Mouse (Mus musculus) neural tube, embryonic 15.5 days (tissue): ENCODE results near the gene Lgals12. TPM values are rescaled to one million over a fixed set of nuclear protein-coding genes. Genes with fewer than 3 reads are reported as not detected.

ENCODE experiments used
- ATAC-seq: fragments of 200-750 bp; cut with Nextera tagmentation; 2 replicates; pipeline ENCODE4 v1.8.0; 2017; ENCODE audit warnings: mild to moderate bottlenecking, moderate TSS enrichment, moderate library complexity; ENCODE audit not compliant: low FRiP score
- H3K27ac ChIP-seq: fragments of 300-500 bp; sonication (generic); replicated peaks from 2 replicates; pipeline ENCODE4 v1.5.1; 2015; ENCODE audit warnings: mild to moderate bottlenecking, inconsistent platforms
- H3K27me3 ChIP-seq: fragments of 300-500 bp; sonication (generic); replicated peaks from 2 replicates; pipeline ENCODE4 v1.6.1; 2015; ENCODE audit warnings: inconsistent platforms
- H3K36me3 ChIP-seq: fragments of 300-500 bp; sonication (generic); 2 replicates; pipeline ENCODE4 v1.6.1; 2015; ENCODE audit warnings: inconsistent platforms
- H3K4me1 ChIP-seq: fragments of 300-500 bp; sonication (generic); 2 replicates; pipeline ENCODE4 v1.6.1; 2015; ENCODE audit warnings: inconsistent platforms
- H3K4me2 ChIP-seq: fragments of 300-500 bp; sonication (generic); 2 replicates; pipeline ENCODE4 v1.6.1; 2015; ENCODE audit warnings: inconsistent platforms, mild to moderate bottlenecking, moderate library complexity
- H3K4me3 ChIP-seq: fragments of 300-500 bp; sonication (generic); replicated peaks from 2 replicates; pipeline ENCODE4 v1.5.1; 2015; ENCODE audit warnings: mild to moderate bottlenecking, inconsistent platforms
- H3K9ac ChIP-seq: fragments of 300-500 bp; sonication (generic); replicated peaks from 2 replicates; pipeline ENCODE4 v1.6.1; 2015; ENCODE audit warnings: mild to moderate bottlenecking, inconsistent platforms
- H3K9me3 ChIP-seq: fragments of 300-500 bp; sonication (generic); replicated peaks from 2 replicates; pipeline ENCODE4 v1.6.1; 2016; ENCODE audit warnings: inconsistent platforms
- WGBS: fragments of 180-500 bp; shearing (Covaris S2); methylation state at CpG from one replicate; pipeline ENCODE4 v1.1.7; 2015; ENCODE audit warnings: mixed read lengths; 5-methylcytosine and 5-hydroxymethylcytosine counted together
- polyA plus RNA-seq: library from polyadenylated mRNA; unstranded; fragments of >200 nt; fragmentation: Nextera tagmentation; extraction: Ambion mirVana; gene quantifications from 2 replicates; pipeline ENCODE4 v1.2.1, GENCODE M21; 2015

Lgals12 gene
- polyA plus RNA-seq: 0.15 and 0.26 TPM in 2 replicates

DNA sequence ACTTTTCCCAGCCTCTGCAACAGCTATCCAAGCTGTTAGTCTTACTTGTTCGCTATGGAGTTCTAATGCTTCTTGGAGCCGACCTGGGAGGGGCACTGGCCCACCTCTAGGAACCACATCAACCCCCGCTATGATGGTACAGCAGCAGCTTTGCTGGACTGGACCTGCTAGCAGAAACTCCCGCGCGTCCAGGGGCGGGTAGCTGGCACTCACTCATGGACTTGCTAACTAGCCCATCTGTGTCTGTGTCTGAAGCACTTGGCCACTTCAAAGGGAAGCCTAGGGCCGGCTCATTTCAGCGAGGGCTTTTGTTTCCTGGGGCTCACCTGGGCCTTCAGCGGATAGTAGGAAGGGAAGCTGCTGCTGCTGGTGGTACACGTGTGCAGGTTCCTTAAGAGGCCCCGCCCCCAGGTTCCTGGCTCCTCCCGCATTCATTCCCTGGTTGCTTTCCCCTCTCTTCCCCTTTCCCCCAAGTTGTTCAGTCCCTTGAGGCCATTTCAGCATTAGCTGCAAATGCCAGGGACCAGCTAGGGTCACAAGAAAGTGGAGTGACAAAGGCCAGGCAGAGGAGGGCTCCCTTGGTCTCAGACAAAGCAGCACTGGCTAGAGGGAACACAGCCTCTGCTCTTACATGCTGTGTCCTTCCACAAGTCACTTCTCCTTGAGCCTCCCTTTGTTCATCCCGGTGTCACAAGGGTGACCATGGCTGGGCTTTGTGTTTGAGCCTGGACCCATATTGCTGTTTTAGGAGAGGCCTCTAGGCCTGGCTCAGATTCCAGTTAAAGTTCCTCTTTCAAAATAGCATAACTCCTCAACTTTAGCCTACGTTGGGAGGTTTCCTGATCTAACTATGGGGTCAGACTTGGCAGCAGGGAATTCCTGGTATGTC lies at the start of gene Lgals12:
Lgals12 (minus strand) TSS at position 393 of the 889 bp plus-strand sequence.
- Histone ChIP-seq H3K9me3 (no peaks in the 10 kb centered on the region), H3K4me2 (peak within 1 kb of the TSS; percentile 83), H3K27ac (0 out of 2 replicates have a peak within 1 kb of the TSS, but pooled peaks have one; percentile 5), H3K9ac (peak within 1 kb of the TSS; percentile 31), H3K27me3 (peaks cover 16% of the 10 kb centered on the region; the same call in 1 of the 2 replicates), H3K4me1 (peaks cover 22% of the 10 kb centered on the region), H3K36me3 (no peaks in the 10 kb centered on the region), H3K4me3 (peak within 1 kb of the TSS; percentile 35)
- 9% methylated on average over 15 of the region's 15 CpGs for WGBS
- peak; percentile 35 for ATAC-seq

DNA sequence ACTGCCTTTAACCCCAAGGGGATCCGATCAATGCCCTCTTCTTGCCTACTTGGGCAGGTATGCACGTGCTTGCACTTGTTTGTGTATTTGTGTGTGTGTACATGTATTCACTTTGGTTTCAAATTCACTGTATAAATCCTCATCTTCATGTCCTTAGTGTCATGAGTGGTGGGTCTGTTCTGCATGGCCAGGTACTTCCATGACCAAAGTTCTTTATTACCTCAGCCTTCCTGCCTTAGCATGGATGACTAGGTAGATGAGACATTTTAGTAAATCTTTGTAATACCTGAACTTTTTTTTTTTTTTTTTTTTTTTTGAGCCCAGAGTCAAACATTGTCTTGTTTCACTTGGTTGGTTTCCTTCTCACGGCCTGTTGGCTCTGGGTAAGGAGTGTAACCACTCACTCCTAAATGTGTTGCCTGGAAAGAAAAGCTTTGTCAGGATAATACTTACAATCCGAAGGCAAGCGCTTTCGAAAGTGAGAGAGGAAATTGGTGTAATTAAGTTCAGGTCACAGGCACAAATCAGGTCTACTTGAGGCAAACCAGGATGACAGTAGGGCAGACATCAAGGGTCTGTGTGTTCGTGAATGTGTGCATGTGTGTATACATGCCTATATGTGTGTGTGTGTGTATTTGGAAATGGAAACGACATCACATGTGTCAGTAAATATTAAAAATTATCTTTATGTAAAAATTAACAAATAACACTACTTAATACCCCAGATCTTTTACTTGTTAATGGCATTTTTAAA lies 42.1 kb upstream of the Lgals12 start:
- no peak overlapping the region for H3K4me3 ChIP-seq
- no peaks in the 10 kb centered on the region for H3K36me3 ChIP-seq
- no peaks in the 10 kb centered on the region for H3K27me3 ChIP-seq
- WGBS: 88% methylated on average over 8 of the region's 8 CpGs
- no peak overlapping the region for H3K9ac ChIP-seq
- H3K4me2 ChIP-seq: no peak overlapping the region
- H3K9me3 ChIP-seq: no peaks in the 10 kb centered on the region
- ATAC-seq: no peak
- H3K4me1 ChIP-seq: no peaks in the 10 kb centered on the region
- H3K27ac ChIP-seq: no peak overlapping the region

DNA sequence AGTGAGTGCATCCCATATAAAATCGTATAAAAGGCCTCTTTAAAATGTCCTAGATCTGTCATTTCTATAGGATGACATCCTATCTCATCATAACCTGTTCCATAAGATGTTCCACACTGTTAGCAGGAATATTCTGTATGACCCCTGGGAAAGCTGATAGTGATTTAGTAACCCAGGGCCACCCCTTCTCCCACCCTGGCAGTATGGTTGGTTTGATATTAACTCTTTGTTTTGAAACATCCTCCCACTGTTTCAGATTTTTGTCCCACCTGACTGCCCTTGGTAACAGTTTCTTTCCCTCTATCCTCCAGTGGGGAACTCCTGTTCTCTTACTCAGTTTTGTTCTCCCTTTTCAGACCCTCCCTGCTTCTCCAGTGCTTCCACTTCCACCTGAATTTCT lies 26.8 kb upstream of the Lgals12 start:
- WGBS: 86% methylated on average over 1 of the region's 1 CpGs

DNA sequence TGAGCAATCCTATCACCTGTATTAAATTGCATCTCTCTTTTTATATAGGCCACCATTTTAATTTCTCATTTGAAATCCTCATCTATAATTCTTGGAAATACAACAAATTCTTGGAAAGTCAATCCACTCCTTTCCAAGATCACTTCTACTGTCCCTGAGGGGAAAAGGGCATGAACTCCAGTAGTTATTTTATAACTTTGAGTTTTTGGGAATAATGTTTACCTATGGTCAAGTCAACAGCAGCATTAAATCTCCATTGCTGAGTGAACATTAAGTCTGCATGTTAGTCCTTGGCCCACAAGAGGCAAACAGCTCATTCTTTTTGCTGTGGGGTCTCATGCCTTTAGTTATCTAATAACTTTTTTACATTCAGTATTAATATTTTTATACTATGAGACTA lies 26.0 kb upstream of the Lgals12 start:
- ATAC-seq: no peak
- no peak overlapping the region for H3K4me2 ChIP-seq

More for the DNA sequence above, 26.8 kb upstream of the Lgals12 start:
- no peak overlapping the region for H3K27ac ChIP-seq
- no peak overlapping the region for H3K4me2 ChIP-seq
- H3K9ac ChIP-seq: no peak overlapping the region
- H3K4me1 ChIP-seq: no peaks in the 10 kb centered on the region
- H3K36me3 ChIP-seq: no peaks in the 10 kb centered on the region
- no peak for ATAC-seq
- no peaks in the 10 kb centered on the region for H3K9me3 ChIP-seq
- H3K27me3 ChIP-seq: no peaks in the 10 kb centered on the region
- no peak overlapping the region for H3K4me3 ChIP-seq

DNA sequence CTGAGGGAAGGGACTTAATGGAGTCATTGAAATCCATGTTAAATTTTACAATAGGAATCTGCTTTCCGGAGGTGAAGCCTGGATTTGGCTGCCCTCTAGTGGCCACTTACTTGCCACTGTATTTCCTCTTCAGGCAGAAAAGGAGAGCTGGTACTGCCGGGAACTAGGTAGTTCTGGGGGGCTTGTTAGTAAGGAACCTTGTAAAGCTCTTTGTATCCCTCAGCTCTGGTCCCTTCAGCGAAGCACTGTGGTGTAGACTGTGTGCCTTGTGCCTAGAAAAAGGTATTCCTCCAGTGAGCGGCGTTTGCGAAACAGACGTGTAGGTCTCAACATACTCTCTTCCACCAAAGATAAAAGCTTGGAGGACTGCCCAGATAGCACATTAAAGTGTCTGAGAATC lies 10.7 kb upstream of the Lgals12 start:
- Histone ChIP-seq H3K9ac (no peak overlapping the region), H3K9me3 (no peaks in the 10 kb centered on the region), H3K27ac (no peak overlapping the region), H3K27me3 (peaks cover 10% of the 10 kb centered on the region; the same call in 1 of the 2 replicates), H3K4me2 (no peak overlapping the region), H3K4me3 (no peak overlapping the region), H3K4me1 (0 out of 2 replicates have a peak, but pooled peaks cover 4% of the 10 kb centered on the region), H3K36me3 (no peaks in the 10 kb centered on the region)
- ATAC-seq: peak; percentile 27; the same call in 1 of the 2 replicates
- WGBS: 46% methylated on average over 7 of the region's 7 CpGs

More for the DNA sequence above, 26.0 kb upstream of the Lgals12 start:
- no peak overlapping the region for H3K4me3 ChIP-seq
- no peak overlapping the region for H3K9ac ChIP-seq
- H3K27me3 ChIP-seq: no peaks in the 10 kb centered on the region
- H3K27ac ChIP-seq: no peak overlapping the region
- H3K36me3 ChIP-seq: no peaks in the 10 kb centered on the region
- H3K4me1 ChIP-seq: no peaks in the 10 kb centered on the region
- no peaks in the 10 kb centered on the region for H3K9me3 ChIP-seq

DNA sequence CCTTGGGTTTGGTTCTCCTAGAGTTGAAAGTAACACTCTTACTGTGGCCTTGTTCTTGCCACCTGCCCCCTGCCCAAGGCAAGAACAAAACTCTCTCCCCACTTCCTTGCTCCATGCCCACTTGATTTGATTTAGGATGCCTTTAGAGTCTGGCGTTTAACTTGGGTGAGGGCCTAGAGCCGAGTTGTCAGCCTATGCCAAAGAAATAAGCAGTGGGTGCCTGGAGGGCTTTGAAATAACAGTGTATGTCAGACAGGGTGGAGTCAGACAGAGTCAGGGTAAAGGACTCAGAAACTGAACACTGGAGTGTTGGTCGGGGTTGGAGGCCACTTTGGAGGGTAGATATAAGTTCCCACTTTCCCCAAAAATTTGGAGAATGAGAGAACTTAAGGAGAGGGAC lies 10.1 kb upstream of the Lgals12 start:
- H3K4me1 ChIP-seq: peaks cover 10% of the 10 kb centered on the region; the same call in 1 of the 2 replicates
- H3K9me3 ChIP-seq: no peaks in the 10 kb centered on the region
- no peak overlapping the region for H3K9ac ChIP-seq
- H3K4me2 ChIP-seq: no peak overlapping the region
- ATAC-seq: no peak
- H3K27ac ChIP-seq: no peak overlapping the region
- H3K4me3 ChIP-seq: no peak overlapping the region
- peaks cover 15% of the 10 kb centered on the region; the same call in 1 of the 2 replicates for H3K27me3 ChIP-seq
- H3K36me3 ChIP-seq: no peaks in the 10 kb centered on the region
- WGBS: 56% methylated on average over 3 of the region's 3 CpGs

DNA sequence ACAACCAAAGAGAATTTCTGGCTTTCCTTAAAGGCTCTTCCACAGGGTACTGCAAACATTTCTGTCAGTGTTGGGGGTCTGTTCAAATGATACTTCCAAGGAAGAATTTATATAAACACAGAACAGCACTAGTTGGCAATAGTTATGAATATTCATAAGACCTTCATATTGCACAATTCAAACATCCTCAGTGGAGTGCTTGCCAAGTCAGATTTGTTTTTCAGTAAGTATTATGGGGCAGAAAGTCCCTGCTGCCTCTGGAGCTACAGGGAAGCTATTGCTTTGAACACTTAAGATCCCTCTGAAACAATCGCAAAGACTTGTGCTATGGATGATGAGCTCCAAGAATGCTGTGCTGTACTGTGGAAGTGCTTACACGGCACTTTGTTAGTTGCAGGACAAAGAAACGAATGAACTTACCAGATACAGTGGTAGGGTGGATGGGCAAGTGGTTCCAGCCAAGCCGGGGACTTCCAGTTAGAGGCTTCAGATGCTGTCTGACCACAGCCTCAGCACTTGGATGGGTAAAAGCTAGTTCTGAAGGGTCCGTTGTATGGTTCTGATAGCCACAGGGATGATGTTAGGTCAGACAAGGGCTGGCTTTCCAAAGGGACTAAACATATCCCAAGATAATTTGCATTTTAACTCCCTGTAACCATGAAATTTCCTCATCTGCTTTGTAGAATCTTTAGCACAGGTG lies 9.4 kb upstream of the Lgals12 start:
- Histone ChIP-seq H3K9me3 (no peaks in the 10 kb centered on the region), H3K36me3 (no peaks in the 10 kb centered on the region), H3K4me1 (peaks cover 13% of the 10 kb centered on the region; the same call in 1 of the 2 replicates), H3K9ac (no peak overlapping the region), H3K27ac (no peak overlapping the region), H3K4me2 (no peak overlapping the region), H3K27me3 (peaks cover 17% of the 10 kb centered on the region; the same call in 1 of the 2 replicates), H3K4me3 (no peak overlapping the region)
- 75% methylated on average over 5 of the region's 5 CpGs for WGBS
- no peak for ATAC-seq

DNA sequence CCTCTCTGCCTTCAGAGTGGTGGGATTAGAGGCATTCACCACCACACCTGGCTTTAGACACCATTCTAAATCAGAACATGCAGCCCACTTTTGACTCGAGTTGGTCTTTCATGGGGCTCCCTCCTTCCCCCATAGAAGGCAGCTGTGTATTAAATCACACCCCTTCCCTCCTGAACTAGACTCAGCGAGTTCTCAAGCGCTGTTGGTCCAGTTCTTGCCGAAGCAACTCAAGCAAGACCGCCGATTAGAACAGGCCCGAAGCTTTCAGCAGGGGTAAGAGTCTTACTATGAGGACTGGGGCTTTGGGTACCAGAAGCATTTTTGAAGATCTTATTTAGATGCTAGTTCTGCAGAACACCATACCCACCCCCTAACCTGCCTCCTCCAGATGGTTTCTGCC lies 6.2 kb upstream of the Lgals12 start:
- no peak for ATAC-seq
- peaks cover 24% of the 10 kb centered on the region for H3K27me3 ChIP-seq

DNA sequence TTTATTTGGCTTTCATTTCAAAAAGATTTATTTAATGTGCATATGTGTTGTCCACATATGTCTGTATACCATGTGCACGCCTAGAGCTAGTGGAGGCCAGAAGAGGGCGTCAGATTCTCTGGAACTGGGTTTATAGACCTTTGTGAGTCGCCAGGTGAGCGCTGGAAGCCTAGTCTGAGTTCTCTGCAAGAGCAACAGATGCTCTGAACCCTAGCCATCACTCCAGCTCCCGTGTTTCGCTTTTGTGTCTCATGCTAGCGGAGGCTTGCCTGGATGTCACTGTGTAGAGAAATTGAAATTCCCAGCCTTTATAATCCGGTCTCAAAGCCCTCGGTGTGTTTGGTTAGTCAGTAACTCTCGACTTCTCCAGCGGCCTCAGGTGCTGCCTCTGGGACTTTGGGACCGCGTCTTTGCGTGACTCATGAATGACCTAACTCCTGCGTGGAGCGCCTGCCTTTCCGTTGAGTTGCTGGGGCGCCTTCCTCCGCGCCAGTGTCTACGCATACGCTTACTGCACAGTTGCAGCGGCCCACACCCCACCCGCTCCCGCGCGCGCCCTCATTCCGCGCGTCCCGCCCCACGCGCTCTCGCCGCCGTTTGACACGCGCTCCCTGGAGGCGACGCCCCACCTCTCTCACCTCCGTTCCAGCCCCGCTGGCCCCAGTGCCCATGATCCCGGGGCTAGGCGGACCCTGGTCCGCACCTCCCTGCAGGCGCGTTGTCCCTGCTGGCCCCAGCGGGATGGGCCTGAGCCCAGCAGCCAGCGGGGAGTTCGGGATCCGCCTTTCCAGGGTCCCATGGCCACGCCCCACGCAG lies 5.2 kb upstream of the Lgals12 start, which contains the start of gene Hrasls5:
Hrasls5 (plus strand) TSS at position 600 of the 816 bp plus-strand sequence.
- Histone ChIP-seq H3K4me1 (peaks cover 10% of the 10 kb centered on the region), H3K27me3 (peaks cover 24% of the 10 kb centered on the region), H3K36me3 (no peaks in the 10 kb centered on the region), H3K4me2 (peak within 1 kb of the TSS; percentile 98), H3K9ac (peak within 1 kb of the TSS; percentile 51), H3K9me3 (no peaks in the 10 kb centered on the region), H3K4me3 (peak within 1 kb of the TSS; percentile 50), H3K27ac (no peak within 1 kb of the TSS)
- ATAC-seq: peak; percentile 73
- 2% methylated on average over 54 of the region's 54 CpGs for WGBS

More for the DNA sequence above, 6.2 kb upstream of the Lgals12 start:
- Histone ChIP-seq H3K36me3 (no peaks in the 10 kb centered on the region), H3K9me3 (no peaks in the 10 kb centered on the region), H3K4me2 (no peak overlapping the region), H3K9ac (no peak overlapping the region), H3K27ac (no peak overlapping the region), H3K4me1 (peaks cover 9% of the 10 kb centered on the region; the same call in 1 of the 2 replicates), H3K4me3 (no peak overlapping the region)
- 89% methylated on average over 7 of the region's 7 CpGs for WGBS

DNA sequence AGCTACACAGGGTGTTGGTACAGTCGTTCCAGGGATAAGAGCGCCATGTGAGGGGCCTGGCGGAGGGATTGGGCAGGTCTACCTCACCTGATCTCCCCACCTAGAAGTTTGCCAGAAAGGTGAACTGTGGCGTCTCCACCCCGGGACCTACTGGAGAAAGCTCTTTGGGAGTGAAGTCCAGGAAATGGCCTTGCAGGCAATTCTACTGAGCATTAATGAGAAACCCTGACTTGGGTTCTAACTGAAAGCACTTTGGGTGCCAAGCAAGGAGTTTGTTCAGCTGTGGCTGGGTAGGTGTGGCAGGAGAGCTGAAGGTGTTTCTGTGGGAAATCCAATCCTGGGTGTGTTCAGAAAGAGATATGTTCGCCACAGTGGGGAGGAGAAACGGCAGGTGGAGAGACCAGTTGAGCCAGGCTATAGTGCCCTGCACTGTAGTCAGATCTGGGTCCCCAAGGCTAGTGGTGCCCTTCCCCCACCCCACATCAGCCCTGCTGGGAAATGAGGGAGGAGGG lies 753 bp upstream of the Lgals12 start:
- H3K36me3 ChIP-seq: no peaks in the 10 kb centered on the region
- 81% methylated on average over 7 of the region's 7 CpGs for WGBS

More for the DNA sequence above, 753 bp upstream of the Lgals12 start:
- no peak for ATAC-seq
- Histone ChIP-seq H3K9ac (no peak overlapping the region), H3K4me2 (no peak overlapping the region), H3K4me3 (no peak overlapping the region), H3K27ac (no peak overlapping the region), H3K27me3 (peaks cover 21% of the 10 kb centered on the region), H3K4me1 (peaks cover 29% of the 10 kb centered on the region), H3K9me3 (no peaks in the 10 kb centered on the region)
